Mouse (Mus musculus): ENCODE results near the gene Slc35a2. TPM values are rescaled to one million over a fixed set of nuclear protein-coding genes. Genes with fewer than 3 reads are reported as not detected.

Gene Slc35a2
- polyA plus RNA-seq, 1 experiment from 2014 or later, result 55.0 TPM

DNA sequence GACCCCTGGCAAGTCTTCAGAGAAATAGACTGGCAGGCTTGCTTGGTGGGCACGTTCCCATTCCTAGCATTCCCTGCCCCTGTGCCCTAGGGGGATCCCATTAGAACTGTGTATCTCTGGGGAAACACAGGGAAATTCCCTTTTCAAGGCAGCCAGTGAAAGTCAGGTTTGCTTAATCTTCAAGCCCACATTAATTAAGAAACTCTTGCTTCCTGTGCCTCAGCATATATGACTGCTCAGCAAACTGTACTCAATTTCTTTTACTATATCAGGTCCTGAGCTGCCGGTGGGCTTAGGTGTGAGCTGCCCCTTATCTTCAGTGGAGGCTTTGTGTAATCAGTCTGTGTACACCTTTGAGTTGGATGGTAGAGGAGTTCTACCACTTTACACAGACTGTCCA lies 18.0 kb upstream of the Slc35a2 start:
- no peak overlapping the region for H3K4me2 ChIP-seq (replicated peaks)
- 64% methylated on average over 2 of the region's 2 CpGs for WGBS

DNA sequence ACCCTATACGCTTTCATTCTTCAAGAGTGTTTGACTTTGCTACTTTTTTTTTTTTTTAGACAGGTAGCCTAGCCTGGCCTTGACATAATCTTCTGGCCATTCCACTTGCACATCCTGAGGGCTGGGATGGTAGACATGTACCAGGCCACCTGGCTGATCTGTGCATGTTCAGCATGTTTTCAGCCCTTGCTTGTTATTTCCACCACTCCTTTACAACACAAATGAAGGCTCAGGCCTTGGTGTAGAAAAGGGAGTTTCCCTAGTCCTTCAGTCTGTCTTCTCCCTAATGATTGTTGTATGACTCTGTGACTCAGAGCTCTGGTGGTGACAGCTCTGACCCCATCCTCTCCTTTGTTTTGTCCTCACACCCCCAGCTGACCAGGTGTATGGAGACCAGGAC lies 16.7 kb upstream of the Slc35a2 start:
- no peaks in the 10 kb centered on the region for H3K4me1 ChIP-seq
- peaks cover 5% of the 10 kb centered on the region; the same call in 1 of the 2 replicates for H3K36me3 ChIP-seq
- no peaks in the 10 kb centered on the region for H3K27me3 ChIP-seq
- no peak overlapping the region for H3K4me3 ChIP-seq (replicated peaks)
- H3K9ac ChIP-seq, result no peak overlapping the region
- H3K9me3 ChIP-seq (replicated peaks), result no peaks in the 10 kb centered on the region
- 95% methylated on average over 1 of the region's 1 CpGs for WGBS
- no peak overlapping the region for H3K4me2 ChIP-seq (replicated peaks)
- ATAC-seq (ENCODE audit: insufficient number of reproducible peaks, low FRiP score, low TSS enrichment, low read depth), result no peak
- no peak overlapping the region for H3K27ac ChIP-seq (replicated peaks)

More for the DNA sequence above, 18.0 kb upstream of the Slc35a2 start:
- H3K36me3 ChIP-seq, result no peaks in the 10 kb centered on the region
- no peaks in the 10 kb centered on the region for H3K4me1 ChIP-seq
- no peak for ATAC-seq (ENCODE audit: insufficient number of reproducible peaks, low FRiP score, low TSS enrichment, low read depth)
- no peak overlapping the region for H3K9ac ChIP-seq
- no peaks in the 10 kb centered on the region for H3K9me3 ChIP-seq (replicated peaks)
- H3K4me3 ChIP-seq (replicated peaks), result no peak overlapping the region
- no peak overlapping the region for H3K27ac ChIP-seq (replicated peaks)
- H3K27me3 ChIP-seq, result no peaks in the 10 kb centered on the region

DNA sequence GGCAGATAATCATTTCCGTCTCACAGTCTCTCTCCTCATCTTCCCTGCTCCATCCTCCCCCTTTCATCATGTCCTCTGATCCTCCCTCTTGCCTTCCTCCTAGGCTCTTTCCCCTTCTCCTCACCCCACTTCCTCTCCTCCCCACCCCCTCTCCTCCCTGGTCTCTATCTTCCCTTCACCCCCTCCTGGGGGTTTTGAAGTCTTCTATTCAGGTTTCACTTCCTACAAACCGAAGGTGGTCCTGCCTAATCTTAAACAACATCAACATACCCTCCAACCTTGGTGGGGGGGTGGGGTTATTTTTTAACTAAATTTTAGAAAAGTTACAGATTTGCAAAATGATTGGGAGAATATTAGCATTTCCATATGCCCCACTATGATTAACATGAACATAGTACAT lies 15.3 kb upstream of the Slc35a2 start:
- no peak for ATAC-seq (ENCODE audit: insufficient number of reproducible peaks, low FRiP score, low TSS enrichment, low read depth)
- Histone ChIP-seq H3K27ac (replicated peaks) (no peak overlapping the region), H3K9ac (no peak overlapping the region), H3K4me3 (replicated peaks) (no peak overlapping the region), H3K4me2 (replicated peaks) (no peak overlapping the region), H3K9me3 (replicated peaks) (no peaks in the 10 kb centered on the region), H3K27me3 (no peaks in the 10 kb centered on the region), H3K36me3 (peaks cover 7% of the 10 kb centered on the region; the same call in 1 of the 2 replicates), H3K4me1 (no peaks in the 10 kb centered on the region)
- WGBS, result 54% methylated on average over 2 of the region's 2 CpGs

DNA sequence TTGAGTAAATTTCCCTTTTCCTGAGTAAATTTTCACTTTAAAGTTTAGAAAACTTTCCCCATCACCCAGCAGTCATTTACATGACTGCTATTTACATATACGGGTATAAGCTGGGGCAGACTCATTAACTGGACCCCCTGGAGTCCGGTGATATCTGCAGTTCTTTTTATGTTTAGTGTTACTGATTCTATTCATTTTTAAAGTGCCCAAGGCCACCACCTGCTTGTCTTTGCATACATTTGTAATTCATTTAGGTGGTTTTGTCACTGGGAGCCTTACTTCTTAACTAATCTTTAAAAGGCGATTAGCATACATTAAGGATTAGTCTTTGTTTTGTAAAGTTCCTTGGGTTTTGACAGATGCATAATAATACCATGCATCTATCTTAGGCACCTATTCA lies 14.0 kb upstream of the Slc35a2 start:
- Histone ChIP-seq H3K4me2 (replicated peaks) (no peak overlapping the region), H3K27me3 (no peaks in the 10 kb centered on the region), H3K4me1 (no peaks in the 10 kb centered on the region), H3K9me3 (replicated peaks) (no peaks in the 10 kb centered on the region), H3K9ac (no peak overlapping the region), H3K27ac (replicated peaks) (no peak overlapping the region), H3K36me3 (peaks cover 7% of the 10 kb centered on the region; the same call in 1 of the 2 replicates), H3K4me3 (replicated peaks) (no peak overlapping the region)
- ATAC-seq (ENCODE audit: insufficient number of reproducible peaks, low FRiP score, low TSS enrichment, low read depth), result no peak
- 56% methylated on average over 3 of the region's 3 CpGs for WGBS

DNA sequence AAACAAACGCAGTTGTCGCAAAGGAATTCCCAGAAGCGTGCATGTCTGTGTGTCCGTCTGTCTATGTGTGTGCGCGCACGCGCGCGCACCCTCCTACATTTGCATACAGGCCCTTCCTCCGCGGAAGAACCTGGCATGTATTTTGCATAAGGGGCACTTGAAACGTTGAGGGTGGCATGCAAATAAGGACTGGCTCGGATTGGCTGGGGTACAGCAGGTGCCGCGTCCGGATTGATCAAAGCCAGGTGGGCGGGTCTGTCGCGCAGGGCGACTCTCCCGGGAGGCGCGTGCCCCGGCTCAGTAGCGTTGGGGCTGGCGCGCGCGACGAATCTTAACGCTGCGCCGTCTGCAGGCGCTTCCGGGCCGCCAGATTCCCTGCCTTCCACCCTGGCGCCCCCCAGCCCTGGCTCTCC lies 5.8 kb upstream of the Slc35a2 start, which contains the start of gene Pim2:
Gene Pim2 (plus strand): TSS at position 256 of the 413 bp plus-strand sequence.
- ATAC-seq (ENCODE audit: insufficient number of reproducible peaks, low FRiP score, low TSS enrichment, low read depth), result peak; percentile 83
- H3K4me1 ChIP-seq, result 0 out of 2 replicates have a peak, but pooled peaks cover 5% of the 10 kb centered on the region
- H3K4me2 ChIP-seq (replicated peaks), result peak within 1 kb of the TSS; percentile 78
- peak within 1 kb of the TSS; percentile 45 for H3K4me3 ChIP-seq (replicated peaks)
- no peak within 1 kb of the TSS for H3K27ac ChIP-seq (replicated peaks)
- no peaks in the 10 kb centered on the region for H3K27me3 ChIP-seq
- no peaks in the 10 kb centered on the region for H3K9me3 ChIP-seq (replicated peaks)
- no peak within 1 kb of the TSS; the same call in 1 of the 2 replicates for H3K9ac ChIP-seq
- H3K36me3 ChIP-seq, result no peaks in the 10 kb centered on the region
- 16% methylated on average over 38 of the region's 38 CpGs for WGBS

DNA sequence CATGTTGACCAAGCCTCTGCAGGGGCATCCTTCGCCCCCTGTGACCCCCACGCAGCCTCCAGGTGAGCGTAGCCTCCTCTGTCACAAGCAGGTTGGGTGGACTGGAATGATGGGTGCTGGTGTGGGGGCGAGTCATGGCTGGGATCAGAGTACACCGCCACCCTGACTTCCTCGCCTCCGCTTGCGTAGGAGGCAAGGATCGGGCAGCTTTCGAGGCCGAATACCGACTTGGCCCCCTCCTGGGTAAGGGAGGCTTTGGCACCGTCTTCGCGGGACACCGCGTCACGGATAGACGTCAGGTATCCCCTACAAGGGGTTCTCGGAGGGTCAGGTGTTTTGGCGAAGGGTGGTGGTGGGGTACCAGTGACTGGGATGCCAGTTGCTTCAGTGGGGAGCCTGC lies 5.3 kb upstream of the Slc35a2 start:
- peak overlapping the region; percentile 78 for H3K4me2 ChIP-seq (replicated peaks)
- ATAC-seq (ENCODE audit: insufficient number of reproducible peaks, low FRiP score, low TSS enrichment, low read depth), result 0 out of 2 replicates have a peak, but pooled peaks have one; percentile 22
- no peak overlapping the region; the same call in 1 of the 2 replicates for H3K9ac ChIP-seq
- peak overlapping the region; percentile 45 for H3K4me3 ChIP-seq (replicated peaks)
- 24% methylated on average over 21 of the region's 21 CpGs for WGBS
- H3K27ac ChIP-seq (replicated peaks), result no peak overlapping the region
- 0 out of 2 replicates have a peak, but pooled peaks cover 5% of the 10 kb centered on the region for H3K4me1 ChIP-seq
- no peaks in the 10 kb centered on the region for H3K27me3 ChIP-seq
- H3K36me3 ChIP-seq, result no peaks in the 10 kb centered on the region
- H3K9me3 ChIP-seq (replicated peaks), result no peaks in the 10 kb centered on the region

DNA sequence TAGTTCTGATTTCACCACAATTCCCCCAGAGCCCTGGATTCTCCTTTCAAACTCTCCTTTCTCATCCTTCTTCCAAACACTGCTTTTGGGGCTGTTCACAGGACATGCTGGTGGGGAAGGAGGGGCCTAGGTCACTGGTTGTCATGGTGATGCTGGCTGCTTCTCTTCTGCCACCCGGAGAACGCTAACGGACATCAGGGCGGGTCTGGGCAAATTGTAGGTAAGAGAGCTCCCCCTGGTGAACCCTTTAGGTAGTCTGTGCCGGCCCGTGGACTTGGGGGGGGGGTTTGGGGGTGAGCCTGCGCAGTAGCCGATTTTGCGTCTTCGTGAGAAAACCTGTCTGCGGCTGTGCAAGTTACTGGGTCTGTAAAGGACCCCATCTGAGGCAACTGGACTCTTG lies 4.0 kb upstream of the Slc35a2 start:
- Histone ChIP-seq H3K27me3 (no peaks in the 10 kb centered on the region), H3K9me3 (replicated peaks) (no peaks in the 10 kb centered on the region), H3K4me2 (replicated peaks) (peak overlapping the region; percentile 78), H3K4me3 (replicated peaks) (no peak overlapping the region), H3K36me3 (no peaks in the 10 kb centered on the region), H3K27ac (replicated peaks) (no peak overlapping the region), H3K4me1 (0 out of 2 replicates have a peak, but pooled peaks cover 5% of the 10 kb centered on the region), H3K9ac (no peak overlapping the region)
- ATAC-seq (ENCODE audit: insufficient number of reproducible peaks, low FRiP score, low TSS enrichment, low read depth), result no peak
- WGBS, result 18% methylated on average over 11 of the region's 11 CpGs

DNA sequence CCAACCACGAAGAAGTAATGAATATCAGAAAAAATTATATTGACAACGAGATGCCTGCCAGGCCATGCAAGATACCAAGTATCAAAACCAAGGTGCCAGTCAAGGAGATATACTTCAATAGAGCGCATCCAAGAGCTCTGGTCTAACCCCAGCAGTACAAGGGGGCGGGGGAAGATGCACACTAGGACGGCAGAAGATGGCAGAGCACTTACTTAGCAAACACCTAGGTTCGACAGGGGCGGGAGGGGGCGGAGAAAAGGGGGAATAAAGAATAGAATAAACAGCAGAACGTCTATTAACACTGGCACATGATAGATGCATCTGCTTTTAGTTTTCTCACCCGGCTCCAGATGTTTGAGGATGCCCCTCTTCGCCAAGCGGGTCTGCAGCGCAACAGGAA lies 14.4 kb downstream of the Slc35a2 start:
- Histone ChIP-seq H3K4me2 (replicated peaks) (peak overlapping the region; percentile 49), H3K9ac (no peak overlapping the region), H3K9me3 (replicated peaks) (no peaks in the 10 kb centered on the region), H3K36me3 (peaks cover 17% of the 10 kb centered on the region; the same call in 1 of the 2 replicates), H3K27me3 (no peaks in the 10 kb centered on the region), H3K4me1 (no peaks in the 10 kb centered on the region), H3K4me3 (replicated peaks) (peak overlapping the region; percentile 59), H3K27ac (replicated peaks) (peak overlapping the region; percentile 88; the same call in 1 of the 2 replicates)
- no peak for ATAC-seq (ENCODE audit: insufficient number of reproducible peaks, low FRiP score, low TSS enrichment, low read depth)
- 23% methylated on average over 13 of the region's 13 CpGs for WGBS

DNA sequence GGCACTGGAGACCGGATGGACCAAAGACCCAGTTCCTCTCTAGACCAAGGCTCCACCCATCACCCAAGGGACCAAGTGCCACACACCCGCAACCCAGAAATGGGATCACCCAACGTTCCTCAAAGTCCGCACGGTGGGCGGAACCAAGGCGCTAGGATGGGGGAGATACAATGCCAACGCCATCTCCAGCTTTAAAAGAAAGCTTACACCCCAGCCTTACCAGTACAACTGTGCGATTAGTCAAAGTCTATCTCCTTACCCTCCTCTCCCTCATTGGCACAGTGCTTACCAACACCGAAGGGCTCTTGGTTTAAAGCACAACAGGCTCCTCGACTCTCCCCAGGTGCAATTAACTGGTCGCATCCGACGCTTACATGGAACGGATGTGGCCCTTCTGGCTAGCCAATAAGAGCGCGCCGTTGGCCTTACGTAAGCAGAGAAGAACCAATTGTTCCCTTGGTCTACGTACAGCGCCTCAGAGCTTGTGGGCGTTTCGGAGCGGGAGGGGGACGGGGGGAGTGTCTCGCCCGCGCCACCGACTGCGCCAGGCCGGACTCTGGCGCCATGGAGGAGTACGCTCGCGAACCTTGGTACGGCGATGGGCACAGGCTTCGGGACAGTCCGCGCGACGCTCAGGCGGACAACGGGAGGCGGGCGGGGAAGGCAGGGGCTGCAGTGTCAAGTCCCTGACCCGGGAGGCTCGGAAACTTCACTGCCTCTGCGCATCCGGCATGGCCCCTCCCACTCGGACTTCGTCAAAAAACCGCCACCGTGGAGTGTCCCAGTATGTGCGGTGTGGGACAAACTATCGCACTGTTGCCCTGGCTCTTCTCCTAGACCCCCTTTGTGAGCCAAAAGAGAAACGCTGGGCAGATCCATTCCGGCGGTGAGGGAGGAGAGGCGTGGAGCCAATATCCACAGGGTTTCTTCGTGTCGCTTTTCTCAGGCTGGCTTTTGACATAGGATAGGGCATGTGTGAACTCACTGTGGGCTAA lies 15.3 kb downstream of the Slc35a2 start, which contains the start of the genes Pqbp1 and Timm17b:
Gene Pqbp1 (minus strand): TSS at position 390 of the 995 bp plus-strand sequence.
Gene Timm17b (plus strand): TSS at position 478 of the 995 bp plus-strand sequence.
- peak within 1 kb of the TSS; percentile 59 for H3K4me3 ChIP-seq (replicated peaks)
- H3K27me3 ChIP-seq, result no peaks in the 10 kb centered on the region
- H3K27ac ChIP-seq (replicated peaks), result peak within 1 kb of the TSS; percentile 88
- H3K9ac ChIP-seq, result peak within 1 kb of the TSS; percentile 33
- no peaks in the 10 kb centered on the region for H3K9me3 ChIP-seq (replicated peaks)
- H3K4me1 ChIP-seq, result no peaks in the 10 kb centered on the region
- peak within 1 kb of the TSS; percentile 49 for H3K4me2 ChIP-seq (replicated peaks)
- WGBS, result 20% methylated on average over 62 of the region's 62 CpGs
- H3K36me3 ChIP-seq, result peaks cover 15% of the 10 kb centered on the region; the same call in 1 of the 2 replicates
- ATAC-seq (ENCODE audit: insufficient number of reproducible peaks, low FRiP score, low TSS enrichment, low read depth), result peak; percentile 98

DNA sequence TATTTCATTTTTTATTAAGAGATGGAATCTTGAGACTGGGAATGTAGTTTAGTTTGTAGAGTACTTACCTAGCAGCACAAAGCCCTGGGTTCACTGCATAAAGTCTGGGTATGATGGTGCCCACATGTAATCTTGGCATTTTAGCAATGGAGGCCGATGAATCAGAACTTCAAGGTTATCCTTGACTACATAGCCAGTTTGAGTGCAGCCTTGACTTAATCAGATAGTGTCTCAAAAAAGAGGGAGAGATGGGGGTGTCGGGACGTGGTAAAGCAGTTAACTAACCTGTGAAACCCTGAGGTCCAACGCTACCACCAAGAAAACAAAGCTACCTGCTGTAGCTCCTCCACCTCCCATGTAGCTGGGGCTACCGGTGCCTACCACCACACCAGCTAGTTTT lies 20.6 kb downstream of the Slc35a2 start:
- Histone ChIP-seq H3K27ac (replicated peaks) (no peak overlapping the region), H3K36me3 (peaks cover 4% of the 10 kb centered on the region; the same call in 1 of the 2 replicates), H3K9me3 (replicated peaks) (no peaks in the 10 kb centered on the region), H3K9ac (no peak overlapping the region), H3K4me1 (no peaks in the 10 kb centered on the region), H3K4me2 (replicated peaks) (no peak overlapping the region), H3K27me3 (no peaks in the 10 kb centered on the region), H3K4me3 (replicated peaks) (no peak overlapping the region)
- no peak for ATAC-seq (ENCODE audit: insufficient number of reproducible peaks, low FRiP score, low TSS enrichment, low read depth)
- 92% methylated on average over 5 of the region's 5 CpGs for WGBS

DNA sequence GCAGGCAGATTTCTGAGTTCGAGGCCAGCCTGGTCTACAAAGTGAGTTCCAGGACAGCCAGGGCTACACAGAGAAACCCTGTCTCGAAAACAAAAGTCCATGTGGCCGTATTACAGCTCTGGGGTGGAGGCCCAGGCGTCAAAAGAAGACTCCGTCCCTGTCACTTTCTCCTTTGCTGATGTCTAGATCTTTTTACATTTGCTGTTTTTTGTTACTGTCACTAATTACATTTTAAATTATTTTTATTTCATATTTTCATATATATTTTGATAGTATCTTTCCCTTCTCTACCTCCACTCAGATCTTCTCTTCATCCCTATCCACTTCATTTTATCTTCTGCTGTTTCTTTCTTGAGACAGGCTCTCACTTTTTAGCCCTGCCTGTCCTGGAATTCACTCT lies 23.9 kb downstream of the Slc35a2 start, which contains the start of gene Gm10491:
Gene Gm10491 (minus strand): TSS at position 101 of the 400 bp plus-strand sequence.
- 78% methylated on average over 5 of the region's 5 CpGs for WGBS
- no peaks in the 10 kb centered on the region for H3K27me3 ChIP-seq
- no peak within 1 kb of the TSS for H3K9ac ChIP-seq
- H3K9me3 ChIP-seq (replicated peaks), result no peaks in the 10 kb centered on the region
- no peaks in the 10 kb centered on the region for H3K4me1 ChIP-seq
- H3K4me2 ChIP-seq (replicated peaks), result no peak within 1 kb of the TSS
- H3K27ac ChIP-seq (replicated peaks), result no peak within 1 kb of the TSS
- peaks cover 4% of the 10 kb centered on the region; the same call in 1 of the 2 replicates for H3K36me3 ChIP-seq
- no peak for ATAC-seq (ENCODE audit: insufficient number of reproducible peaks, low FRiP score, low TSS enrichment, low read depth)
- no peak within 1 kb of the TSS for H3K4me3 ChIP-seq (replicated peaks)

All from embryonic facial prominence, embryonic 15.5 days (tissue).